Mouse (Mus musculus) heart, postnatal 0 days (tissue): ENCODE results near the gene Stim2. TPM values are rescaled to one million over a fixed set of nuclear protein-coding genes. Genes with fewer than 3 reads are reported as not detected.

Experiments used
- ATAC-seq: fragments of 200-750 bp; cut with Nextera tagmentation; 2 replicates; pipeline ENCODE4 v1.8.0; 2017; ENCODE audit warnings: low read depth, moderate number of reproducible peaks, moderate library complexity; ENCODE audit not compliant: insufficient read depth
- DNase-seq: peaks from one replicate; pipeline ENCODE4 v3.0.0-alpha.2; 2016; ENCODE audit warnings: low spot score
- H3K27ac ChIP-seq: fragments of 300-500 bp; sonication (generic); 2 replicates; pipeline ENCODE4 v1.5.1; 2014; ENCODE audit warnings: low read depth, mild to moderate bottlenecking
- H3K27me3 ChIP-seq: fragments of 300-500 bp; sonication (generic); 2 replicates; pipeline ENCODE4 v1.6.1; 2014; ENCODE audit warnings: low read length, mixed read lengths; ENCODE audit not compliant: control insufficient read depth, insufficient read depth
- H3K36me3 ChIP-seq: fragments of 300-500 bp; sonication (generic); replicated peaks from 2 replicates; pipeline ENCODE4 v1.6.1; 2014; ENCODE audit warnings: low read length, mixed read lengths; ENCODE audit not compliant: control insufficient read depth, insufficient read depth
- H3K4me1 ChIP-seq: fragments of 300-500 bp; sonication (generic); 2 replicates; pipeline ENCODE4 v1.6.1; 2014; ENCODE audit warnings: antibody characterized with exemption; ENCODE audit not compliant: control insufficient read depth, insufficient read depth
- H3K4me2 ChIP-seq: fragments of 300-500 bp; sonication (generic); 2 replicates; pipeline ENCODE4 v1.6.1; 2014; ENCODE audit warnings: low read depth, mild to moderate bottlenecking, low read length, moderate library complexity
- H3K4me3 ChIP-seq: fragments of 300-500 bp; sonication (generic); 2 replicates; pipeline ENCODE4 v1.5.1; 2014; ENCODE audit warnings: low read depth, low read length
- H3K9ac ChIP-seq: fragments of 300-500 bp; sonication (generic); replicated peaks from 2 replicates; pipeline ENCODE4 v1.6.1; 2014; ENCODE audit warnings: low read depth, low read length, mixed read lengths
- H3K9me3 ChIP-seq: fragments of 300-500 bp; sonication (generic); replicated peaks from 2 replicates; pipeline ENCODE4 v1.6.1; 2016; ENCODE audit warnings: low read length; ENCODE audit not compliant: control insufficient read depth
- CTCF ChIP-seq: IDR thresholded peaks from 2 replicates; pipeline ENCODE4 v1.5.1; 2016; ENCODE audit warnings: antibody characterized with exemption, control low read depth, low read depth
- EP300 ChIP-seq: IDR thresholded peaks from 2 replicates; pipeline ENCODE4 v1.6.1; 2016; ENCODE audit warnings: antibody characterized with exemption, low read depth
- WGBS: fragments of 180-500 bp; shearing (Covaris S2); extraction: QIAGEN DNeasy Blood & Tissue Kit; methylation state at CpG from one replicate; pipeline ENCODE4 v1.1.7; 2014; 5-methylcytosine and 5-hydroxymethylcytosine counted together
- polyA plus RNA-seq: library from polyadenylated mRNA; unstranded; fragments of >200 nt; fragmentation: Nextera tagmentation; extraction: Ambion mirVana; gene quantifications from 2 replicates; pipeline ENCODE4 v1.2.1, GENCODE M21; 2015
- total RNA-seq: library from RNA; depleted of rRNA; stranded (reverse); fragments of >200 nt; gene quantifications from 2 replicates; pipeline ENCODE4 v1.2.3, GENCODE M21; 2014; ENCODE audit warnings: low replicate concordance

Gene Stim2
- total and polyA plus RNA-seq, 2 experiments from 2014 or later: 7.8 to 17.2 TPM

DNA sequence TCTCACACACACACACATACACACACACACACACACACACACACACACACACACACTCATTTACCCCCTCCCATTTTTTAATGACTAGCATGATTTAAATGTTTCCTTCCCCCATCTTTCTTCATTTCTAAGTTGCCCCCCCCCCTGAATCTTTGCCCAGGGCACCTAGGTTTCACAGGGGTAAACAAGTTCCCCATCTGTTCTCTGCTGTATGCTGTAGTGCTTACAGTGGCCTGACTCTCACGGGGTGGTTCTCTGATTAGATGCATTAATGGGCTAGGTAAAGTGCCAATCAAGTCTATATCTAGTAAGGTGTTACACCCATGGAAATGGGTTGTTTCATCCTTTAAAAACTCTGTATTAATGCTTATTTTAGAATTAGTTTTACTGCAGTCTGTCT is 103.7 kb downstream of the Stim2 start:
- DNase-seq (no peak), ATAC-seq (no peak)
- H3K9ac ChIP-seq: no peak overlapping the region
- no peaks in the 10 kb centered on the region for H3K4me1 ChIP-seq
- TF ChIP-seq EP300 (no peak), CTCF (no peak)
- H3K36me3 ChIP-seq: 0 out of 2 replicates have a peak, but pooled peaks cover 5% of the 10 kb centered on the region
- no peaks in the 10 kb centered on the region for H3K27me3 ChIP-seq
- H3K9me3 ChIP-seq: no peaks in the 10 kb centered on the region
- H3K4me2 ChIP-seq: no peak overlapping the region
- H3K4me3 ChIP-seq: no peak overlapping the region
- WGBS: 56% methylated on average over 1 of the region's 1 CpGs
- no peak overlapping the region for H3K27ac ChIP-seq

DNA sequence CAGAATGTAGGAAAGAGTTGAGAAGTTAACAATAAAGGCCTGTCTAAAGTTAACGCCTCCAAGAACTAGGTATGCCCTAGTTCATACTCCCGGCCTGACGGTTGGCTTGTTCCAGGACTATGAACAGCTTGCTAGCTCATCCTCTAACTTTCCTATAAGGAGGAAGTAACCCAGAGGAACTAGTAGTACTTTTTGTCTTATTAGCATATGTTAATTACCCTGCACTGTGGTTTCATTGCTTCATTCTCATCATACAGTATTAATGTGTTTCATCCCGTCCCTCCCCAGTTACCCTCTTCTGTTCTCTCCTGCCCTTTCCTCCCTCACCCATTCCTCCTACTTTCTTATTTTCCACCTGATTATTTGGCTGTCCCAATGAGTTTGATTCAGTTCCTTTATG is 108.4 kb downstream of the Stim2 start:
- TF ChIP-seq EP300: no peak
- TF ChIP-seq CTCF: no peak
- no peak for ATAC-seq
- 89% methylated on average over 4 of the region's 4 CpGs for WGBS

GRCm38 (mm10) chr5:54107069-54107468 is 108.8 kb downstream of the Stim2 start:
- TF ChIP-seq CTCF: no peak
- no peak for TF ChIP-seq EP300
- ATAC-seq: no peak
- peaks cover 17% of the 10 kb centered on the region for H3K36me3 ChIP-seq
- 53% methylated on average over 6 of the region's 6 CpGs for WGBS
- DNase-seq: no peak
- no peak overlapping the region for H3K9ac ChIP-seq
- no peak overlapping the region for H3K27ac ChIP-seq
- H3K4me1 ChIP-seq: no peaks in the 10 kb centered on the region
- no peak overlapping the region for H3K4me3 ChIP-seq
- H3K4me2 ChIP-seq: no peak overlapping the region
- no peaks in the 10 kb centered on the region for H3K9me3 ChIP-seq
- H3K27me3 ChIP-seq: no peaks in the 10 kb centered on the region

More for the DNA sequence above, 108.4 kb downstream of the Stim2 start:
- Histone ChIP-seq H3K27me3 (no peaks in the 10 kb centered on the region), H3K4me2 (no peak overlapping the region), H3K36me3 (peaks cover 17% of the 10 kb centered on the region), H3K4me1 (no peaks in the 10 kb centered on the region), H3K9ac (no peak overlapping the region), H3K27ac (no peak overlapping the region), H3K4me3 (no peak overlapping the region), H3K9me3 (no peaks in the 10 kb centered on the region)
- DNase-seq: no peak

- Histone ChIP-seq H3K9ac (no peak overlapping the region), H3K36me3 (peaks cover 17% of the 10 kb centered on the region), H3K4me2 (no peak overlapping the region), H3K4me1 (no peaks in the 10 kb centered on the region), H3K27me3 (no peaks in the 10 kb centered on the region), H3K9me3 (no peaks in the 10 kb centered on the region), H3K27ac (no peak overlapping the region), H3K4me3 (no peak overlapping the region)
- WGBS: 92% methylated on average over 5 of the region's 5 CpGs
- TF ChIP-seq CTCF (no peak), EP300 (no peak)
- DNase-seq (no peak), ATAC-seq (no peak)
Measured at GRCm38 (mm10) chr5:54109096-54109495, 110.8 kb downstream of the Stim2 start.

- Histone ChIP-seq H3K4me1 (no peaks in the 10 kb centered on the region), H3K27me3 (no peaks in the 10 kb centered on the region), H3K9ac (no peak overlapping the region), H3K9me3 (no peaks in the 10 kb centered on the region), H3K4me2 (no peak overlapping the region), H3K4me3 (no peak overlapping the region), H3K36me3 (peaks cover 18% of the 10 kb centered on the region), H3K27ac (no peak overlapping the region)
- TF ChIP-seq EP300: no peak
- TF ChIP-seq CTCF: no peak
- no peak for DNase-seq
- no peak for ATAC-seq
- WGBS: 88% methylated on average over 11 of the region's 11 CpGs
Measured at GRCm38 (mm10) chr5:54110789-54111188, 112.5 kb downstream of the Stim2 start.

GRCm38 (mm10) chr5:54113284-54113683 is 115.0 kb downstream of the Stim2 start:
- peak; percentile 70 for DNase-seq

More at GRCm38 (mm10) chr5:54113284-54113683, 115.0 kb downstream of the Stim2 start:
- TF ChIP-seq EP300: no peak
- peak; percentile 74 for TF ChIP-seq CTCF
- no peak for ATAC-seq
- Histone ChIP-seq H3K27ac (no peak overlapping the region), H3K27me3 (no peaks in the 10 kb centered on the region), H3K9ac (no peak overlapping the region), H3K4me1 (no peaks in the 10 kb centered on the region), H3K36me3 (peaks cover 33% of the 10 kb centered on the region), H3K4me3 (no peak overlapping the region), H3K9me3 (no peaks in the 10 kb centered on the region), H3K4me2 (no peak overlapping the region)
- WGBS: 20% methylated on average over 3 of the region's 3 CpGs
